Mouse (Mus musculus) large intestine, adult 2 months (tissue): ENCODE measurements around the gene Gria3. TPM values are rescaled to one million over a fixed set of nuclear protein-coding genes. Genes with fewer than 3 reads are reported as not detected.

Source experiments
- DNase-seq: peaks from one replicate; pipeline ENCODE4 v3.0.0-alpha.2; 2012; ENCODE audit warnings: low read depth, low spot score
- WGBS: fragments of 180-500 bp; shearing (Covaris S2); methylation state at CpG from one replicate; pipeline ENCODE4 v1.1.7; 2018; 5-methylcytosine and 5-hydroxymethylcytosine counted together
- polyA plus RNA-seq: library from polyadenylated mRNA; depleted of rRNA; stranded (reverse); fragments of >200 nt; gene quantifications from 2 replicates; pipeline ENCODE4 v1.2.3, GENCODE M21; 2012; rRNA removed

Gria3 gene
- 0.41 and 0.58 TPM in 2 replicates for polyA plus RNA-seq

- 18% methylated on average over 21 of the region's 21 CpGs for WGBS
- no peak for DNase-seq
Observed at GRCm38 (mm10) chrX:41400058-41400904, at the start of gene Gria3. Gria3 (plus strand) TSS chrX:41400854.

- WGBS, result 77% methylated on average over 7 of the region's 7 CpGs
- no peak for DNase-seq
Observed at GRCm38 (mm10) chrX:41387086-41387485, 13.6 kb upstream of the Gria3 start.

- DNase-seq, result no peak
- 96% methylated on average over 1 of the region's 1 CpGs for WGBS
Observed at GRCm38 (mm10) chrX:41389079-41389478, 11.6 kb upstream of the Gria3 start.

- no peak for DNase-seq
Observed at GRCm38 (mm10) chrX:41398482-41398881, 2.2 kb upstream of the Gria3 start.

GRCm38 (mm10) chrX:41401186-41401585, 532 bp downstream of the Gria3 start:
- DNase-seq, result no peak
- WGBS, result 14% methylated on average over 16 of the region's 17 CpGs

GRCm38 (mm10) chrX:41401590-41402240, 1.1 kb downstream of the Gria3 start:
- DNase-seq, result no peak
- 21% methylated on average over 20 of the region's 20 CpGs for WGBS

GRCm38 (mm10) chrX:41402656-41403055, 2.0 kb downstream of the Gria3 start:
- DNase-seq, result no peak
- 32% methylated on average over 6 of the region's 6 CpGs for WGBS

- 61% methylated on average over 9 of the region's 9 CpGs for WGBS
Observed at GRCm38 (mm10) chrX:41406288-41406687, 5.6 kb downstream of the Gria3 start.

GRCm38 (mm10) chrX:41409791-41410190, 9.1 kb downstream of the Gria3 start:
- 19% methylated on average over 1 of the region's 1 CpGs for WGBS
- DNase-seq, result no peak

More at GRCm38 (mm10) chrX:41406288-41406687, 5.6 kb downstream of the Gria3 start:
- DNase-seq, result no peak

- DNase-seq, result no peak
- 78% methylated on average over 6 of the region's 6 CpGs for WGBS
Observed at GRCm38 (mm10) chrX:41425651-41426050, 25.0 kb downstream of the Gria3 start.

GRCm38 (mm10) chrX:41428011-41428410, 27.4 kb downstream of the Gria3 start:
- 38% methylated on average over 5 of the region's 5 CpGs for WGBS
- no peak for DNase-seq

GRCm38 (mm10) chrX:41435541-41435940, 34.9 kb downstream of the Gria3 start:
- DNase-seq, result no peak
- WGBS, result 0% methylated on average over 1 of the region's 1 CpGs

GRCm38 (mm10) chrX:41438841-41439240, 38.2 kb downstream of the Gria3 start:
- DNase-seq, result no peak
- WGBS, result 71% methylated on average over 5 of the region's 5 CpGs

- 41% methylated on average over 1 of the region's 1 CpGs for WGBS
Observed at GRCm38 (mm10) chrX:41448876-41449275, 48.2 kb downstream of the Gria3 start.

GRCm38 (mm10) chrX:41477486-41477885, 76.8 kb downstream of the Gria3 start:
- WGBS, result 84% methylated on average over 2 of the region's 2 CpGs

More at GRCm38 (mm10) chrX:41448876-41449275, 48.2 kb downstream of the Gria3 start:
- DNase-seq, result no peak

GRCm38 (mm10) chrX:41496528-41496927, 95.9 kb downstream of the Gria3 start:
- 68% methylated on average over 4 of the region's 4 CpGs for WGBS
- no peak for DNase-seq

More at GRCm38 (mm10) chrX:41477486-41477885, 76.8 kb downstream of the Gria3 start:
- DNase-seq, result no peak

GRCm38 (mm10) chrX:41505371-41505770, 104.7 kb downstream of the Gria3 start:
- WGBS, result 64% methylated on average over 3 of the region's 3 CpGs

GRCm38 (mm10) chrX:41507959-41508358, 107.3 kb downstream of the Gria3 start:
- no peak for DNase-seq
- 58% methylated on average over 1 of the region's 1 CpGs for WGBS

More at GRCm38 (mm10) chrX:41505371-41505770, 104.7 kb downstream of the Gria3 start:
- DNase-seq, result no peak

- DNase-seq, result no peak
- 57% methylated on average over 3 of the region's 3 CpGs for WGBS
Observed at GRCm38 (mm10) chrX:41514982-41515381, 114.3 kb downstream of the Gria3 start.

- WGBS, result 61% methylated on average over 2 of the region's 2 CpGs
- DNase-seq, result no peak
Observed at GRCm38 (mm10) chrX:41532511-41532910, 131.9 kb downstream of the Gria3 start.

- 65% methylated on average over 2 of the region's 2 CpGs for WGBS
Observed at GRCm38 (mm10) chrX:41535886-41536285, 135.2 kb downstream of the Gria3 start.

More at GRCm38 (mm10) chrX:41535886-41536285, 135.2 kb downstream of the Gria3 start:
- no peak for DNase-seq
